Mouse (Mus musculus): Measurements from ENCODE around the gene Nfia. TPM values are rescaled to one million over a fixed set of nuclear protein-coding genes. Genes with fewer than 3 reads are reported as not detected.

Gene Nfia
- polyA plus RNA-seq, 1 experiment from 2014 or later: 9.9 TPM

DNA sequence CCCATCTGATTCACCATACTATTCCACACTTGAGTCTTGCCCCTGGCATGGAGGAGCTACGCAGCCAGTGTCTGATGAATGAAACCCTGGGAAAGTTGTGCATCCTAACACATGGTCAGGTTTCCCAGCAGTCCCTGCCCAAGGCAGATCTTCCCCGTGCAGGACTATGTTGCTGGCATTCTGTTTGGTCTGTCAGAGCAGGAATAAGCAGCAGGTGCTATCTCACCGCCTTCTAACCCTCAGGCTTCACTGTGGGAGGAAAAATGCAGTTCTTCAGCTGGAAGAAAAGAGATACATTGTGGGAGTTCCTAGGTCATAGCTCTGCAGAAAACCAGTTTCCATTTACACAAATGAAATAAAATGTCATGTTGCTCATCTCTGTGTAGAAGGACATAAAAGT, 247.3 kb downstream of the Nfia start:
- no peak overlapping the region for H3K4me3 ChIP-seq (ENCODE audit: low read depth, low read length)
- H3K9ac ChIP-seq (replicated peaks): no peak overlapping the region
- WGBS (ENCODE audit: insufficient replicate concordance): 81% methylated on average over 3 of the region's 3 CpGs
- H3K27ac ChIP-seq (ENCODE audit: low read depth): no peak overlapping the region
- no peak for ATAC-seq
- no peaks in the 10 kb centered on the region for H3K4me1 ChIP-seq (ENCODE audit: insufficient read depth)
- H3K4me2 ChIP-seq (ENCODE audit: low read depth, low read length): no peak overlapping the region
- TF ChIP-seq EP300 (IDR thresholded peaks at IDR 0.05; ENCODE audit: low read depth): no peak
- no peaks in the 10 kb centered on the region for H3K9me3 ChIP-seq (ENCODE audit: low read length)
- no peaks in the 10 kb centered on the region for H3K27me3 ChIP-seq (ENCODE audit: insufficient read depth, low read length)
- no peak for DNase-seq
- peaks cover 3% of the 10 kb centered on the region for H3K36me3 ChIP-seq (replicated peaks; ENCODE audit: insufficient read depth, low read length)

- H3K4me2 ChIP-seq (ENCODE audit: low read depth, low read length): no peak overlapping the region
- no peak overlapping the region for H3K4me3 ChIP-seq (ENCODE audit: low read depth, low read length)
- 60% methylated on average over 7 of the region's 7 CpGs for WGBS (ENCODE audit: insufficient replicate concordance)
- DNase-seq (no peak), ATAC-seq (no peak)
- no peak for TF ChIP-seq EP300 (IDR thresholded peaks at IDR 0.05; ENCODE audit: low read depth)
- no peak for TF ChIP-seq CTCF (IDR thresholded peaks at IDR 0.05; ENCODE audit: low read depth)
- no peaks in the 10 kb centered on the region for H3K27me3 ChIP-seq (ENCODE audit: insufficient read depth, low read length)
- no peak overlapping the region for H3K27ac ChIP-seq (ENCODE audit: low read depth)
- H3K9ac ChIP-seq (replicated peaks): no peak overlapping the region
- no peaks in the 10 kb centered on the region for H3K4me1 ChIP-seq (ENCODE audit: insufficient read depth)
- H3K36me3 ChIP-seq (replicated peaks; ENCODE audit: insufficient read depth, low read length): peaks cover 3% of the 10 kb centered on the region
- H3K9me3 ChIP-seq (ENCODE audit: low read length): no peaks in the 10 kb centered on the region
Measured at GRCm38 (mm10) chr4:98020836-98021235, 248.3 kb downstream of the Nfia start.

DNA sequence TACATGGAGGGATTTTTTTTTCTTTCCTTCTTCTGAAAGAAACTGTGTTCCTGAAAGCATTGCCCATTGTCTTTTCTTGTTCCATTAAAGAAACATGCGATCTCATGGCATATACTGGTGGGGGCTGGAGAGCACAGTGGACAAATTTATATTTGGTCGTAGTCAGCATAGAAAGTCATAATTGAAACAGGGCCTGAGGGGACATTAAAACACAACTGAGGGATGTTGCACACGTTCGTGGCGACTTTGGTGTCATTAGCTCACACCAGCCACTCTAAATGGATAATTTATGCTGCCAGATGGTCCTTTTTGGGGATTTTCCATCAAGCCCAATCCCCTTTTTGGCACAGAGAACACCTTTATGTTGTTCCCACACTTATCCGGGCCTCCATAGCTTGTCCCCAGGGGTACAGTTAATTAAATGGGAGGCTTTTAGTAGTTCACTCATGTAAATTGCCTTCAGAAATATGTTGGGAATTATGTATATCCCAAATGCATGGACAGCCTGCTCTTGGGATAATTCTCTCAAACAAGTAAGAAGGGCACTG, 250.8 kb downstream of the Nfia start:
- TF ChIP-seq CTCF (IDR thresholded peaks at IDR 0.05; ENCODE audit: low read depth): no peak
- no peak for TF ChIP-seq EP300 (IDR thresholded peaks at IDR 0.05; ENCODE audit: low read depth)
- ATAC-seq (no peak), DNase-seq (no peak)
- Histone ChIP-seq H3K4me2 (ENCODE audit: low read depth, low read length) (no peak overlapping the region), H3K4me1 (ENCODE audit: insufficient read depth) (no peaks in the 10 kb centered on the region), H3K4me3 (ENCODE audit: low read depth, low read length) (no peak overlapping the region), H3K27me3 (ENCODE audit: insufficient read depth, low read length) (no peaks in the 10 kb centered on the region), H3K27ac (ENCODE audit: low read depth) (no peak overlapping the region), H3K9me3 (ENCODE audit: low read length) (no peaks in the 10 kb centered on the region), H3K9ac (replicated peaks) (no peak overlapping the region), H3K36me3 (replicated peaks; ENCODE audit: insufficient read depth, low read length) (no peaks in the 10 kb centered on the region; the same call in none of the 2 replicates)
- WGBS (ENCODE audit: insufficient replicate concordance): 88% methylated on average over 6 of the region's 6 CpGs

DNA sequence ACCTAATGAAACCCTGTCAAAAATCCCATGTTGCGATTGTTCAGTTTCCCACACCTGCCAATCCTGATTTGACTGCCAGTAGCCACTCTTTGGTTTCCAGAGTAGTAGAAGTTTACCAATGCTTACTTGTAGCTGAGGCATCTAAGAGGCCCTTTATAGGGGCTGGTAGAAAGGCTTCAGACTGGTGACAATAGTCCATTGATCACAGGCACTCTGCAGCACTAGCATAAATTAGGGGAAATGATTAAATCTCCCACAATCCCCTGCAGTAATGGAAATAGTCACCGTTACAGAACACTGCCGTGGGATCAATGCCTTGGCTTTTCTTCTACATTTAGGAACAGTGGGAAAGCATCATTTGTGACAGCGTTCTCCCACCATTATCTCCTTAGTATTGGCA, 254.9 kb downstream of the Nfia start:
- no peak for TF ChIP-seq CTCF (IDR thresholded peaks at IDR 0.05; ENCODE audit: low read depth)
- no peak for TF ChIP-seq EP300 (IDR thresholded peaks at IDR 0.05; ENCODE audit: low read depth)
- ATAC-seq (no peak), DNase-seq (no peak)
- Histone ChIP-seq H3K36me3 (replicated peaks; ENCODE audit: insufficient read depth, low read length) (peaks cover 8% of the 10 kb centered on the region), H3K4me3 (ENCODE audit: low read depth, low read length) (no peak overlapping the region), H3K4me1 (ENCODE audit: insufficient read depth) (no peaks in the 10 kb centered on the region), H3K4me2 (ENCODE audit: low read depth, low read length) (no peak overlapping the region), H3K27me3 (ENCODE audit: insufficient read depth, low read length) (no peaks in the 10 kb centered on the region), H3K27ac (ENCODE audit: low read depth) (no peak overlapping the region), H3K9ac (replicated peaks) (no peak overlapping the region), H3K9me3 (ENCODE audit: low read length) (no peaks in the 10 kb centered on the region)
- WGBS (ENCODE audit: insufficient replicate concordance): 84% methylated on average over 4 of the region's 4 CpGs

DNA sequence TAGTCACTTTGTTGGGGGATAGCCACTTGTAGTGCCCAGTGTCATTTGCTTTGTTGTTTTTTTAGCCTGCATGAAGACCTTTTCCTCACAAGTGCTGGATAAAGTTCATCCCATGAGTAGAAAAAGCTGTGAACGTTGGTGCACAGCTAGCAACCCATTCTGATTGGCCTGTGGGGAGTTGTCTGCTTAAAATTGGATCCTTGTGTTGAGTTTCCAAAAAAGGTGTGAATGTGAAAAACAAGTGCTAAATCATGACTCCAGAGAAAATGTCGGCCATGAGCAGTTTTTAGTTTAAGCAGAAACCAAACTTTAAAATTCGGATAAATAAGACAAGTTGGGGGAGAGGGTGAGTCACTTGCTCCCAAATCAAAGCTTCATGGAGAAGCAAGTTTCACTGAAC, 259.3 kb downstream of the Nfia start:
- Histone ChIP-seq H3K4me3 (ENCODE audit: low read depth, low read length) (no peak overlapping the region), H3K27ac (ENCODE audit: low read depth) (no peak overlapping the region), H3K9me3 (ENCODE audit: low read length) (no peaks in the 10 kb centered on the region), H3K36me3 (replicated peaks; ENCODE audit: insufficient read depth, low read length) (peaks cover 10% of the 10 kb centered on the region), H3K4me1 (ENCODE audit: insufficient read depth) (no peaks in the 10 kb centered on the region), H3K27me3 (ENCODE audit: insufficient read depth, low read length) (no peaks in the 10 kb centered on the region), H3K4me2 (ENCODE audit: low read depth, low read length) (no peak overlapping the region), H3K9ac (replicated peaks) (no peak overlapping the region)
- ATAC-seq (no peak), DNase-seq (no peak)
- 67% methylated on average over 3 of the region's 3 CpGs for WGBS (ENCODE audit: insufficient replicate concordance)
- TF ChIP-seq EP300 (IDR thresholded peaks at IDR 0.05; ENCODE audit: low read depth) (no peak), CTCF (IDR thresholded peaks at IDR 0.05; ENCODE audit: low read depth) (no peak)

DNA sequence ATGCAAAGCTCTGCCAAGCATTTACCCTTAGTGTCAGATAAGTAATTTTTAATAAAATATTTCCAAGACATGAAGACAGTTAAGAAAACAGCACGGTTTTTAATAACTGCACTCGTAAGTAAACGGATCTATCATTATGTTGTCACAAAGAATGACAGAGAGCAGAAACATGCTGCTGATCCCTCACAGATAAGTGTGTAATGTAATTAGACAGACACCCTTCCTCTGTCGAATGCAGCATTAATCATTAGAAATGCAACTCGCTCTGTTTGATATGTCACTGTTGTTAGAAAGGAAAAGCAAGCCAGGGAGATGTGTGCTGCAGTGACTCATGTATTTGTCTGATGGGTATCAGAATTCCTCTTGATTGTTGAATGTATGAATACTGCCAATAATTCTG, 259.8 kb downstream of the Nfia start:
- no peaks in the 10 kb centered on the region for H3K4me1 ChIP-seq (ENCODE audit: insufficient read depth)
- no peak overlapping the region for H3K27ac ChIP-seq (ENCODE audit: low read depth)
- no peak overlapping the region for H3K4me3 ChIP-seq (ENCODE audit: low read depth, low read length)
- H3K27me3 ChIP-seq (ENCODE audit: insufficient read depth, low read length): no peaks in the 10 kb centered on the region
- H3K9me3 ChIP-seq (ENCODE audit: low read length): no peaks in the 10 kb centered on the region
- DNase-seq: no peak
- ATAC-seq: no peak
- 72% methylated on average over 5 of the region's 5 CpGs for WGBS (ENCODE audit: insufficient replicate concordance)
- H3K4me2 ChIP-seq (ENCODE audit: low read depth, low read length): no peak overlapping the region
- peaks cover 10% of the 10 kb centered on the region for H3K36me3 ChIP-seq (replicated peaks; ENCODE audit: insufficient read depth, low read length)
- TF ChIP-seq CTCF (IDR thresholded peaks at IDR 0.05; ENCODE audit: low read depth): no peak
- no peak for TF ChIP-seq EP300 (IDR thresholded peaks at IDR 0.05; ENCODE audit: low read depth)
- H3K9ac ChIP-seq (replicated peaks): no peak overlapping the region

DNA sequence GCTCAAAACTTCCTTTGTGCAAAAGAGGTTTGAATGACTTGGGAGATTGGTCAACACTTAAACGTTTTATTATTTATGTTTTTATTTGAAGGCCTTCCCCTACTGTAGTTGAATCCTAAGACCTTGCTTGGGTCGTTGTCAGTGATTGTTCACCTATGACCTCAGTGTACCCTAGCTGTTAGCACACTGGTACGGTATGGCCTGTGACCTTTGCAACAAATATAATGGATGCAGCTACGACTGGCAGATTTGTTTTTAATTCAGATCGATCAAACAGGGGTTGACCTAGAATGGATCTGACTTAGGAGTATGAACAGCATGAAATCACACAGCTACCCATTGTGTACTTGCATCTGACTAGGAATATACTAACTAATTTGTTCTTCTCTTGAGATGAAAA, 266.6 kb downstream of the Nfia start:
- no peak overlapping the region for H3K9ac ChIP-seq (replicated peaks)
- H3K4me1 ChIP-seq (ENCODE audit: insufficient read depth): no peaks in the 10 kb centered on the region
- no peaks in the 10 kb centered on the region for H3K27me3 ChIP-seq (ENCODE audit: insufficient read depth, low read length)
- 65% methylated on average over 5 of the region's 5 CpGs for WGBS (ENCODE audit: insufficient replicate concordance)
- ATAC-seq (no peak), DNase-seq (no peak)
- no peak overlapping the region for H3K27ac ChIP-seq (ENCODE audit: low read depth)
- no peaks in the 10 kb centered on the region for H3K9me3 ChIP-seq (ENCODE audit: low read length)
- no peak overlapping the region for H3K4me3 ChIP-seq (ENCODE audit: low read depth, low read length)
- TF ChIP-seq EP300 (IDR thresholded peaks at IDR 0.05; ENCODE audit: low read depth) (no peak), CTCF (IDR thresholded peaks at IDR 0.05; ENCODE audit: low read depth) (no peak)
- peaks cover 7% of the 10 kb centered on the region; the same call in 1 of the 2 replicates for H3K36me3 ChIP-seq (replicated peaks; ENCODE audit: insufficient read depth, low read length)
- no peak overlapping the region for H3K4me2 ChIP-seq (ENCODE audit: low read depth, low read length)
